Mouse (Mus musculus) heart, postnatal 0 days (tissue): Measurements from ENCODE around the gene Ak8. TPM values are rescaled to one million over a fixed set of nuclear protein-coding genes. Genes with fewer than 3 reads are reported as not detected.

Experiments used
- ATAC-seq: fragments of 200-750 bp; cut with Nextera tagmentation; 2 replicates; pipeline ENCODE4 v1.8.0; 2017; ENCODE audit warnings: low read depth, moderate number of reproducible peaks, moderate library complexity; ENCODE audit not compliant: insufficient read depth
- DNase-seq: peaks from one replicate; pipeline ENCODE4 v3.0.0-alpha.2; 2016; ENCODE audit warnings: low spot score
- H3K27ac ChIP-seq: fragments of 300-500 bp; sonication (generic); 2 replicates; pipeline ENCODE4 v1.5.1; 2014; ENCODE audit warnings: low read depth, mild to moderate bottlenecking
- H3K27me3 ChIP-seq: fragments of 300-500 bp; sonication (generic); 2 replicates; pipeline ENCODE4 v1.6.1; 2014; ENCODE audit warnings: low read length, mixed read lengths; ENCODE audit not compliant: control insufficient read depth, insufficient read depth
- H3K36me3 ChIP-seq: fragments of 300-500 bp; sonication (generic); replicated peaks from 2 replicates; pipeline ENCODE4 v1.6.1; 2014; ENCODE audit warnings: low read length, mixed read lengths; ENCODE audit not compliant: control insufficient read depth, insufficient read depth
- H3K4me1 ChIP-seq: fragments of 300-500 bp; sonication (generic); 2 replicates; pipeline ENCODE4 v1.6.1; 2014; ENCODE audit warnings: antibody characterized with exemption; ENCODE audit not compliant: control insufficient read depth, insufficient read depth
- H3K4me2 ChIP-seq: fragments of 300-500 bp; sonication (generic); 2 replicates; pipeline ENCODE4 v1.6.1; 2014; ENCODE audit warnings: low read depth, mild to moderate bottlenecking, low read length, moderate library complexity
- H3K4me3 ChIP-seq: fragments of 300-500 bp; sonication (generic); 2 replicates; pipeline ENCODE4 v1.5.1; 2014; ENCODE audit warnings: low read depth, low read length
- H3K9ac ChIP-seq: fragments of 300-500 bp; sonication (generic); replicated peaks from 2 replicates; pipeline ENCODE4 v1.6.1; 2014; ENCODE audit warnings: low read depth, low read length, mixed read lengths
- H3K9me3 ChIP-seq: fragments of 300-500 bp; sonication (generic); replicated peaks from 2 replicates; pipeline ENCODE4 v1.6.1; 2016; ENCODE audit warnings: low read length; ENCODE audit not compliant: control insufficient read depth
- CTCF ChIP-seq: IDR thresholded peaks from 2 replicates; pipeline ENCODE4 v1.5.1; 2016; ENCODE audit warnings: antibody characterized with exemption, control low read depth, low read depth
- EP300 ChIP-seq: IDR thresholded peaks from 2 replicates; pipeline ENCODE4 v1.6.1; 2016; ENCODE audit warnings: antibody characterized with exemption, low read depth
- WGBS: fragments of 180-500 bp; shearing (Covaris S2); extraction: QIAGEN DNeasy Blood & Tissue Kit; methylation state at CpG from one replicate; pipeline ENCODE4 v1.1.7; 2014; 5-methylcytosine and 5-hydroxymethylcytosine counted together
- polyA plus RNA-seq: library from polyadenylated mRNA; unstranded; fragments of >200 nt; fragmentation: Nextera tagmentation; extraction: Ambion mirVana; gene quantifications from 2 replicates; pipeline ENCODE4 v1.2.1, GENCODE M21; 2015
- total RNA-seq: library from RNA; depleted of rRNA; stranded (reverse); fragments of >200 nt; gene quantifications from 2 replicates; pipeline ENCODE4 v1.2.3, GENCODE M21; 2014; ENCODE audit warnings: low replicate concordance

Gene Ak8
- total and polyA plus RNA-seq, 2 experiments from 2014 or later: 0.37 TPM; not detected in 1

DNA sequence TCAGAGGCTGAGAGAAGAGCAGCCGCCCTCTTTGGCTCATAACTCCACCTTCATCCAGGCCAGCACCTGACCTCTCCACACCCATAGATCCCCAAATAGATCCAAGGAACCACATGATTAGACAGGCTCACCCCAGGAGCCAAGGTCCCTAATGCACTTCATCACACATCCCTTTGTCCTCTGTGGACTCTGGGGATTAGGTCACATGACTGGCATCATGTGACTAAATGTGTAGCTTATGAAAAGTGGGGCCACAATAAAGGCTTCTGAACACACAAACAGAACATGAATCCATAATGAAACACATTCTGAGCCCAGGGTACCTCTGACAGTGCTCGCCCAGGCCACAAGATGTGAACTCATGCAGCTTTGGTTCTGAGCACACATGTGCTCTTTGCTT is 67.1 kb downstream of the Ak8 start:
- TF ChIP-seq EP300: no peak
- TF ChIP-seq CTCF: no peak
- no peak for DNase-seq
- H3K27me3 ChIP-seq: no peaks in the 10 kb centered on the region
- no peak overlapping the region for H3K4me3 ChIP-seq
- H3K9ac ChIP-seq: no peak overlapping the region
- H3K27ac ChIP-seq: no peak overlapping the region
- 0 out of 2 replicates have a peak, but pooled peaks cover 7% of the 10 kb centered on the region for H3K4me1 ChIP-seq
- H3K4me2 ChIP-seq: no peak overlapping the region
- no peaks in the 10 kb centered on the region for H3K36me3 ChIP-seq
- 78% methylated on average over 2 of the region's 2 CpGs for WGBS
- no peaks in the 10 kb centered on the region for H3K9me3 ChIP-seq
- no peak for ATAC-seq

DNA sequence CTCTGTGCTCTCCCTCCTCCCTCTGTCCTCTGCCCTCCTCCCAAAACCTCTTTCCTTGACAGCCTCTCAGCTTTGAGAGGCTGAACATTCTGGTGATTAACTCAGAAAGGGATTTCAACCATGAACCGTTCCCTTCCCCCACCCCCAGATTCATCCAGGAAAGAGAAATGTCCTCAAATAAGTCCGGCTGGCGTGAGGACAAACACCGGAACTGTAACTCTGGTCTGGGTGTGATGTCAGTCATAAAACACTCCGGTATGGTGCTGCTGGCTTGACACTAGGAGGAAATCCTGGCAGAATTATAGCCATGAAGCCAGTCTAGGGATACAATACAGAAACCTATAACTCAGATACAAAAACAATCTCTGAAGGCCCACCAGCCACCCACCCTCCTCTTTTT is 70.7 kb downstream of the Ak8 start:
- 22% methylated on average over 5 of the region's 5 CpGs for WGBS
- H3K27ac ChIP-seq: peak overlapping the region; percentile 59
- H3K36me3 ChIP-seq: no peaks in the 10 kb centered on the region
- TF ChIP-seq EP300 (no peak; the same call in 1 of the 2 replicates), CTCF (no peak)
- DNase-seq (peak; percentile 45), ATAC-seq (peak; percentile 74)
- 0 out of 2 replicates have a peak, but pooled peaks cover 7% of the 10 kb centered on the region for H3K4me1 ChIP-seq
- peak overlapping the region; percentile 36 for H3K4me2 ChIP-seq
- H3K4me3 ChIP-seq: no peak overlapping the region
- no peak overlapping the region for H3K9ac ChIP-seq
- H3K27me3 ChIP-seq: no peaks in the 10 kb centered on the region
- H3K9me3 ChIP-seq: no peaks in the 10 kb centered on the region

DNA sequence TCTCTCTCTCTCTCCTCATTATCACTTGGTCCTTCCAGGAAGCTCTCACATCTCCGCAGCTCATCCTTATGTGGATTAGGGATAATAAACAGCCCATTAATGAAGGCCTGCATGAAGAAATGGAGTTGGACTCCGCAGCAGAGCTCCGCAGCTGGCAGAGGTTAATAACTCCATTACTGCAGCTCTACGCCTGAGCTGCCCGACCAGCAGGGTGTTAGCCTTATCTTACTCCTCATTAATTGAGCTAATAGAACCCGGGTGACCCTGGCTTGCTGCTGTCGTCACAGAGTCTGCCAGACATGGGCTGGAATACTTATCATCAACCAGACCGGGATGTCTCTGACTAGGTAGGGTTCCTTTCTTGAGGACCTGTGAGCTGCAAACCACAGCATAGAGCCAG is 74.1 kb downstream of the Ak8 start:
- 49% methylated on average over 8 of the region's 8 CpGs for WGBS

DNA sequence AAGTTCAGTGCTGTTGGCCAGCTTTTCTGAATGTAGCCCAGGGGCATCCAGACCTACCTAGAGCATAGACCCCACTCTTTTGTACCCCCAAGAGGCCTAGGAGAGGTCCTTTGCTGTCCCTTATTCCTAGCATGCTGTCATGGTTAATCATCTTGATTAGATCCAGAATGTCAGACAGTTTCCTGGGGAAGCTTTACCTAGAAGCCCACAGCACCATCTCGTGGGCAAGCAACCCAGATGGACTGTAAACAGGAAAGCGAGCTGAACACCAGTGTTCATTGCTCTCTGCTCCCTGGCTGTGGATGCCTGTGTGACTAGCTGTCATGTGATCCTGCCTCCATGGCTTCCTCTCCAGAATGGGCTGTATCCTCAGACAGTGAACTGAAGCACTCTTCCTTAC is 76.8 kb downstream of the Ak8 start:
- Histone ChIP-seq H3K4me1 (peaks cover 5% of the 10 kb centered on the region; the same call in 1 of the 2 replicates), H3K36me3 (no peaks in the 10 kb centered on the region), H3K4me2 (no peak overlapping the region), H3K9ac (no peak overlapping the region), H3K27me3 (no peaks in the 10 kb centered on the region), H3K9me3 (no peaks in the 10 kb centered on the region), H3K4me3 (no peak overlapping the region), H3K27ac (no peak overlapping the region)
- WGBS: 68% methylated on average over 2 of the region's 2 CpGs
- ATAC-seq: no peak
- TF ChIP-seq CTCF (no peak), EP300 (no peak)
- DNase-seq: no peak

More for the DNA sequence above, 74.1 kb downstream of the Ak8 start:
- Histone ChIP-seq H3K4me2 (no peak overlapping the region), H3K27ac (no peak overlapping the region), H3K36me3 (no peaks in the 10 kb centered on the region), H3K9ac (no peak overlapping the region), H3K4me1 (peaks cover 11% of the 10 kb centered on the region; the same call in 1 of the 2 replicates), H3K9me3 (no peaks in the 10 kb centered on the region), H3K27me3 (no peaks in the 10 kb centered on the region), H3K4me3 (no peak overlapping the region)
- no peak for TF ChIP-seq CTCF
- no peak for TF ChIP-seq EP300
- ATAC-seq (no peak), DNase-seq (no peak)

DNA sequence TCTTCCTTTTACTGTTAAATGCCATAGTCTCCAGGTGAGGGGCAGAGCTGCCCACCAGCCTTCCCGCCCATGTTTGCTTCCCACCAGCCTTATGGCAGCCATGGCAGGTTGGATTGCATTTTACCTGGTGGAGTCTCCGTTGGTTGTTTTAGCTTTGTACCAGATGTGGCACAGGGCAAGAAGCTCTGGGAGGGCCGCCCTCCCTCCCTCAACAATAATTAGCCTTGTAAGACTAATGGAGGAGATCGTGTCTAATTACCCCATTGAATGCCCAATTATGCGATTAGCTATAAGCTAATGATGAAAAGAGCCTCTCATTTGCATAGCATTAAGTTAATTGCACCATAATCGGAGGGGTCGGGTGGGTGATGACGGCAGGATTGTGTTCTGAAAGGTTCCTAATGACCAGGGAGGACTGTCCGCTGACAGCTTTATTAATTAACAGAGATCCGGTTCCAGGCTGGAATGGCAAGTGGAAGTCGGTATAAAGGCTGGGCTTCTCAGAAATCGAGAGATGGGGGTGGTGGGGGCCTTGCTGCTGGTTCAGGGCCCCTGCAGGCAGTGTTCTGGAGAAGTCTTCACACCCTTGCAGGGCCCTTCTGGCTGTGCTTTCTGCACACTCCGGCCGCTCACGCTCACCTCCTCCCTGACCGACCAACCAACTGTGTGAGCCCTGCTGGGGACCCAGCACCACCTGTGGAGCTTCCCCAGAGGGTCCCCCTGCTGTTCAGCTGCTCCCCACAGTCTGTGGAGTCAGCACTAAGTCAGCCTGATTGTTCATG is 80.2 kb downstream of the Ak8 start:
- TF ChIP-seq CTCF (no peak), EP300 (no peak)
- Histone ChIP-seq H3K36me3 (no peaks in the 10 kb centered on the region), H3K27me3 (no peaks in the 10 kb centered on the region), H3K4me2 (no peak overlapping the region), H3K4me3 (no peak overlapping the region), H3K27ac (no peak overlapping the region), H3K9ac (no peak overlapping the region), H3K9me3 (no peaks in the 10 kb centered on the region), H3K4me1 (peaks cover 5% of the 10 kb centered on the region; the same call in 1 of the 2 replicates)
- no peak for DNase-seq
- 80% methylated on average over 16 of the region's 16 CpGs for WGBS
- ATAC-seq: no peak

DNA sequence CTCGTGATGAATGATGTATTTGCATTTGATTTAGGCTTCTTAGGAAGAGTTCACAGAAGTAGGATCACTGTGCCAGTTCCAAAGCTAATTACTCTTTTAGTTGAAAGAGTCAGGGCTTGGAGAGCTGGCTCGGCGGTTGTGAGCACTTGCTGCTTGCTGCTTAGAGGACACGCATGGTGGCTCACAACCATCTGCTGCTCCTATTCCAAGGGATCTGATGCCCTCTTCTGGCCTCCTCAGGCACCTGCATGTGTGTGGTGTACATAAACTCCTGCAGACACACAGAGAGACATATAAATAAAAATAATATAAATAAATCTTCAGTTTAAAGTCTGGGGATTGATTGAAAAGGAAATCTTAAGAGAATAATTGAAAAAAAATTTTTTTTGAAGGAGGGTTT is 81.3 kb downstream of the Ak8 start:
- peaks cover 5% of the 10 kb centered on the region; the same call in 1 of the 2 replicates for H3K4me1 ChIP-seq
- H3K27me3 ChIP-seq: no peaks in the 10 kb centered on the region
- no peaks in the 10 kb centered on the region for H3K36me3 ChIP-seq
- WGBS: 88% methylated on average over 4 of the region's 4 CpGs
- no peak overlapping the region for H3K4me3 ChIP-seq
- no peak overlapping the region for H3K27ac ChIP-seq
- H3K9ac ChIP-seq: no peak overlapping the region
- DNase-seq: no peak
- ATAC-seq: no peak
- no peaks in the 10 kb centered on the region for H3K9me3 ChIP-seq
- H3K4me2 ChIP-seq: no peak overlapping the region
- TF ChIP-seq CTCF: no peak
- TF ChIP-seq EP300: no peak
